8 mouse cellular contexts compared by ENCODE assay signal in the genomic region with DNA sequence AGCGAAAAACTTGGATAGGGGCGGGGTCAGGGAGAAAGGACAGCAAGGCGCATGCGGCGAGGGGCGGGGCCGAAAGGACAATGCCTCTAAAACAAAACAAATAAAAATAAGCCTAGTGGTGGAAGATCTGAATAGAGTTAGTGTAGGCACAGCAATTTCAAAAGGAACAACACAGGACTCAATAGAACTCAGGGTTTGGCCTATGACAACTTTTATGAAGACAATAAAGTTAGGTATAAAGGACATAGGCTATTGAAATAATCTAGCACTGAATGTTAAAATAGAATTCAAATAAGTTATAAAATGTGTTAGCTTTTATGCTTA. TPM values are rescaled to one million over a fixed set of nuclear protein-coding genes. Genes with fewer than 3 reads are reported as not detected.
DNase-seq lines count a peak whose midpoint lies in the region; ATAC-seq and TF ChIP-seq lines count a peak whose summit lies in the region.

No protein-coding gene starts in this region.

- H3K27me3 ChIP-seq in embryonic facial prominence, embryonic 15.5 days: no peaks in the 10 kb centered on the region
- no peaks in the 10 kb centered on the region for H3K27me3 ChIP-seq in limb, embryonic 11.5 days (ENCODE audit: control insufficient read depth, insufficient read depth, low read length)
- no peaks in the 10 kb centered on the region for H3K27me3 ChIP-seq in myocyte (ENCODE audit: control insufficient read depth, insufficient read depth, insufficient read length)

- DNase-seq in layer of hippocampus, adult 2 months (ENCODE audit: low spot score in 2 of 2): no peak
- DNase-seq in layer of hippocampus, adult 11-12 months (ENCODE audit: low spot score): no peak
- no peak for DNase-seq in limb, embryonic 11.5 days (ENCODE audit: low spot score)
- no peak for DNase-seq in left cerebral cortex, postnatal 4 days
- no peak for DNase-seq in gastrocnemius, adult 8-10 months (ENCODE audit: low spot score in 2 of 2)

- intact Hi-C loops in left cerebral cortex, postnatal 4 days (cut with DNase I): loop anchor here (5.0 kb wide), 1 partner anchor 551 kb away; a partner anchor contains a TSS

- H3K4me3 ChIP-seq in layer of hippocampus, adult 2 months: peak overlapping the region; percentile 74
- H3K4me3 ChIP-seq in embryonic facial prominence, embryonic 15.5 days (replicated peaks): peak overlapping the region; percentile 77
- peak overlapping the region; percentile 56 for H3K4me3 ChIP-seq in limb, embryonic 11.5 days (ENCODE audit: low read depth, low read length)
- H3K4me3 ChIP-seq in myocyte: peak overlapping the region; percentile 84

- H3ac ChIP-seq in myocyte (ENCODE audit: control insufficient read depth, insufficient read length): peak overlapping the region; percentile 63

- no peak for ATAC-seq in embryonic facial prominence, embryonic 15.5 days (ENCODE audit: insufficient number of reproducible peaks, low FRiP score, low TSS enrichment, low read depth)
- no peak for ATAC-seq in limb, embryonic 11.5 days (ENCODE audit: insufficient number of reproducible peaks, low FRiP score, low TSS enrichment, low read depth)
- no peak for ATAC-seq in frontal cortex, adult (ENCODE audit: low TSS enrichment)

- H3K9ac ChIP-seq in embryonic facial prominence, embryonic 15.5 days: peak overlapping the region; percentile 77; the same call in 1 of the 2 replicates
- peak overlapping the region; percentile 74; the same call in 1 of the 2 replicates for H3K9ac ChIP-seq in limb, embryonic 11.5 days (ENCODE audit: low read length)

- TF ChIP-seq POLR2A in myocyte (IDR thresholded peaks at IDR 0.05; ENCODE audit: insufficient read length, low read depth): no peak

- peaks cover 17% of the 10 kb centered on the region for H3K79me2 ChIP-seq in myocyte (ENCODE audit: control insufficient read depth, insufficient read depth)

- peaks cover 15% of the 10 kb centered on the region for H3K4me1 ChIP-seq in embryonic facial prominence, embryonic 15.5 days
- peaks cover 7% of the 10 kb centered on the region for H3K4me1 ChIP-seq in limb, embryonic 11.5 days (ENCODE audit: control insufficient read depth, insufficient read depth, low read length)

- WGBS in embryonic facial prominence, embryonic 15.5 days: under 1% methylated on average over 7 of the region's 7 CpGs
- 0% methylated on average over 7 of the region's 7 CpGs for WGBS in limb, embryonic 11.5 days

- H3K4me2 ChIP-seq in embryonic facial prominence, embryonic 15.5 days (replicated peaks): peak overlapping the region; percentile 80
- peak overlapping the region; percentile 85; the same call in 1 of the 2 replicates for H3K4me2 ChIP-seq in limb, embryonic 11.5 days (ENCODE audit: low read depth, severe bottlenecking)
- peak overlapping the region; percentile 74 for H3K4me2 ChIP-seq in myocyte (ENCODE audit: low read depth)

- peak; percentile 62 for TF ChIP-seq CTCF in layer of hippocampus, adult 2 months (conservative IDR thresholded peaks at IDR 0.05)

- peaks cover 43% of the 10 kb centered on the region for H3K36me3 ChIP-seq in embryonic facial prominence, embryonic 15.5 days
- H3K36me3 ChIP-seq in limb, embryonic 11.5 days (ENCODE audit: control insufficient read depth, insufficient read depth, low read length): peaks cover 28% of the 10 kb centered on the region
- peaks cover 6% of the 10 kb centered on the region for H3K36me3 ChIP-seq in myocyte (ENCODE audit: control insufficient read depth, insufficient read depth)

- H3K9me3 ChIP-seq in embryonic facial prominence, embryonic 15.5 days (replicated peaks): 0 out of 2 replicates have a peak, but pooled peaks cover 3% of the 10 kb centered on the region
- H3K9me3 ChIP-seq in limb, embryonic 11.5 days (ENCODE audit: control insufficient read depth, low read length): no peaks in the 10 kb centered on the region

- peak overlapping the region; percentile 99 for H3K27ac ChIP-seq in layer of hippocampus, adult 2 months
- peak overlapping the region; percentile 99 for H3K27ac ChIP-seq in embryonic facial prominence, embryonic 15.5 days (replicated peaks)
- H3K27ac ChIP-seq in limb, embryonic 11.5 days (replicated peaks; ENCODE audit: low read depth, low read length): peak overlapping the region; percentile 89; the same call in 1 of the 2 replicates

TF ChIP-seq in myocyte, 11 proteins besides CTCF, POLR2A, EP300 and RAD21:
- TF ChIP-seq SRF (IDR thresholded peaks at IDR 0.05; ENCODE audit: control insufficient read depth, insufficient read length, low read depth): no peak
- no peak for TF ChIP-seq TCF3 (IDR thresholded peaks at IDR 0.05; ENCODE audit: insufficient read length, low read depth)
- no peak for TF ChIP-seq TCF12 (IDR thresholded peaks at IDR 0.05; ENCODE audit: insufficient read depth, poor library complexity, severe bottlenecking)
- TF ChIP-seq POLR2AphosphoS2 (IDR thresholded peaks at IDR 0.05; ENCODE audit: insufficient read length, low read depth): no peak
- no peak for TF ChIP-seq MYOD1 (IDR thresholded peaks at IDR 0.05; ENCODE audit: control insufficient read depth in 1 of 3, insufficient read length in 2 of 3, low read depth in 2 of 3)
- TF ChIP-seq MYOG (IDR thresholded peaks at IDR 0.05; ENCODE audit: control insufficient read depth in 1 of 3, insufficient read depth in 1 of 3, insufficient read length in 2 of 3, low read depth in 2 of 3): no peak
- no peak for TF ChIP-seq E2F4 (IDR thresholded peaks at IDR 0.05; ENCODE audit: insufficient read depth)
- TF ChIP-seq MAX (IDR thresholded peaks at IDR 0.05; ENCODE audit: low read depth): no peak
- TF ChIP-seq CEBPB (IDR thresholded peaks at IDR 0.05; ENCODE audit: insufficient read depth, poor library complexity, severe bottlenecking): no peak
- no peak for TF ChIP-seq REST (IDR thresholded peaks at IDR 0.05; ENCODE audit: insufficient read depth, insufficient read length)
- no peak for TF ChIP-seq USF1 (IDR thresholded peaks at IDR 0.05; ENCODE audit: low read depth)

RNA-seq across cellular contexts. Expression of a gene that starts 0.3 kb away (rescaled TPM):
- 10 to 100 TPM; 77.3 to 85.6 TPM for total RNA-seq in layer of hippocampus, adult 2 months (2021)
- 38.2 and 38.4 TPM in 2 replicates for polyA plus RNA-seq in embryonic facial prominence, embryonic 15.5 days (2015; fragmentation: Nextera tagmentation; extraction: Ambion mirVana)
- 27.4 and 29.7 TPM in 2 replicates for polyA plus RNA-seq in limb, embryonic 11.5 days (2014; fragmentation: Nextera tagmentation; extraction: Ambion mirVana)
- 60.5 TPM for polyA plus RNA-seq in myocyte (2012; fragmentation: generic; extraction: Trizol)
- total RNA-seq in left cerebral cortex, postnatal 4 days (2021): 10 to 100 TPM; 92.2 to 94.7 TPM
- total RNA-seq in gastrocnemius, adult 8-10 months (2022): 10 to 100 TPM; 10.9 to 20.6 (median 13.5) TPM

RNA-seq across cellular contexts. Expression of a gene that starts 1.6 kb away (rescaled TPM):
- total RNA-seq in layer of hippocampus, adult 2 months (2021): 10 to 100 TPM; 16.1 to 16.5 TPM
- 4.5 and 4.8 TPM in 2 replicates for polyA plus RNA-seq in embryonic facial prominence, embryonic 15.5 days (2015; fragmentation: Nextera tagmentation; extraction: Ambion mirVana)
- 4.1 and 4.2 TPM in 2 replicates for polyA plus RNA-seq in limb, embryonic 11.5 days (2014; fragmentation: Nextera tagmentation; extraction: Ambion mirVana)
- 2.1 TPM for polyA plus RNA-seq in myocyte (2012; fragmentation: generic; extraction: Trizol)
- total RNA-seq in left cerebral cortex, postnatal 4 days (2021): 10 to 100 TPM; 20.5 to 21.7 TPM
- total RNA-seq in gastrocnemius, adult 8-10 months (2022): 1 to 10 TPM; 3.5 to 5.4 (median 4.3) TPM

RNA-seq across cellular contexts. Expression of a gene that starts 8.5 kb away (rescaled TPM):
- total RNA-seq in layer of hippocampus, adult 2 months (2021): 1 to 10 TPM; 4.4 to 4.9 TPM
- 1.9 and 3.9 TPM in 2 replicates for polyA plus RNA-seq in embryonic facial prominence, embryonic 15.5 days (2015; fragmentation: Nextera tagmentation; extraction: Ambion mirVana)
- 0.57 and 0.75 TPM in 2 replicates for polyA plus RNA-seq in limb, embryonic 11.5 days (2014; fragmentation: Nextera tagmentation; extraction: Ambion mirVana)
- 0.68 TPM for polyA plus RNA-seq in myocyte (2012; fragmentation: generic; extraction: Trizol)
- total RNA-seq in left cerebral cortex, postnatal 4 days (2021): 1 to 10 TPM; 2.6 to 3.6 TPM
- not detected for total RNA-seq in gastrocnemius, adult 8-10 months (2022)

RNA-seq across cellular contexts. Expression of a gene that starts 14.0 kb away (rescaled TPM):
- under 1 TPM; 0.52 to 0.64 TPM for total RNA-seq in layer of hippocampus, adult 2 months (2021)
- polyA plus RNA-seq in embryonic facial prominence, embryonic 15.5 days (2015; fragmentation: Nextera tagmentation; extraction: Ambion mirVana): 0.92 and 1.2 TPM in 2 replicates
- 0.64 and 1.6 TPM in 2 replicates for polyA plus RNA-seq in limb, embryonic 11.5 days (2014; fragmentation: Nextera tagmentation; extraction: Ambion mirVana)
- 0.11 TPM for polyA plus RNA-seq in myocyte (2012; fragmentation: generic; extraction: Trizol)
- under 1 TPM; 0.54 to 0.98 TPM for total RNA-seq in left cerebral cortex, postnatal 4 days (2021)
- total RNA-seq in gastrocnemius, adult 8-10 months (2022): under 1 TPM; 0.27 to 0.49 (median 0.34) TPM

RNA-seq across cellular contexts. Expression of a gene that starts 27.4 kb away (rescaled TPM):
- 10 to 100 TPM; 47.1 to 58.1 TPM for total RNA-seq in layer of hippocampus, adult 2 months (2021)
- polyA plus RNA-seq in embryonic facial prominence, embryonic 15.5 days (2015; fragmentation: Nextera tagmentation; extraction: Ambion mirVana): 39.9 and 40.7 TPM in 2 replicates
- polyA plus RNA-seq in limb, embryonic 11.5 days (2014; fragmentation: Nextera tagmentation; extraction: Ambion mirVana): 28.0 and 33.4 TPM in 2 replicates
- 20.4 TPM for polyA plus RNA-seq in myocyte (2012; fragmentation: generic; extraction: Trizol)
- 10 to 100 TPM; 86.1 to 92.9 TPM for total RNA-seq in left cerebral cortex, postnatal 4 days (2021)
- 10 to 100 TPM in 3 of 4 experiments, 1 to 10 TPM in 1; 9.0 to 12.7 (median 12.0) TPM for total RNA-seq in gastrocnemius, adult 8-10 months (2022)
